Mouse (Mus musculus) ES-Bruce4 (cell line): ENCODE results near the gene 4921536K21Rik. TPM values are rescaled to one million over a fixed set of nuclear protein-coding genes. Genes with fewer than 3 reads are reported as not detected.

ENCODE experiments used
- H3K27ac ChIP-seq: 2 replicates; pipeline ENCODE4 v1.5.1; 2012; ENCODE audit warnings: low read length, inconsistent platforms; ENCODE audit not compliant: insufficient read depth
- H3K27me3 ChIP-seq: 2 replicates; pipeline ENCODE4 v1.6.1; 2012; ENCODE audit warnings: mild to moderate bottlenecking, low read length, inconsistent platforms; ENCODE audit not compliant: control insufficient read depth, poor library complexity, insufficient read depth, severe bottlenecking
- H3K36me3 ChIP-seq: 2 replicates; pipeline ENCODE4 v1.6.1; 2012; ENCODE audit warnings: inconsistent platforms, mild to moderate bottlenecking, low read length, moderate library complexity; ENCODE audit not compliant: control insufficient read depth, poor library complexity, insufficient read depth, severe bottlenecking
- H3K4me1 ChIP-seq: one replicate; pipeline ENCODE4 v1.8.1; 2011; ENCODE audit warnings: low read length; ENCODE audit not compliant: control insufficient read depth, insufficient read depth
- H3K4me3 ChIP-seq: 2 replicates; pipeline ENCODE4 v1.5.1; 2011; ENCODE audit warnings: low read depth, mild to moderate bottlenecking, low read length
- H3K9ac ChIP-seq: 2 replicates; pipeline ENCODE4 v1.6.1; 2012; ENCODE audit warnings: low read depth, mild to moderate bottlenecking, inconsistent platforms; ENCODE audit not compliant: poor library complexity, severe bottlenecking
- H3K9me3 ChIP-seq: replicated peaks from 2 replicates; pipeline ENCODE4 v1.6.1; 2012; ENCODE audit warnings: mild to moderate bottlenecking, low read length, inconsistent platforms; ENCODE audit not compliant: control insufficient read depth, poor library complexity, insufficient read depth, severe bottlenecking
- CTCF ChIP-seq: IDR thresholded peaks from one replicate; pipeline ENCODE4 v1.8.1; 2011; ENCODE audit warnings: low read depth, low read length
- EP300 ChIP-seq: IDR thresholded peaks from 2 replicates; pipeline ENCODE4 v1.6.1; 2011; ENCODE audit warnings: low read depth, low read length; ENCODE audit not compliant: insufficient read depth
- POLR2A ChIP-seq: IDR thresholded peaks from one replicate; pipeline ENCODE4 v1.8.1; 2011; ENCODE audit warnings: low read length; ENCODE audit not compliant: insufficient read depth
- polyA plus RNA-seq: library from polyadenylated mRNA; stranded (reverse); fragments of >200 nt; gene quantifications from 2 replicates; pipeline ENCODE4 v1.2.4, GENCODE M21; 2011; ENCODE audit warnings: low read depth; ENCODE audit not compliant: missing spikeins, insufficient read depth, insufficient read length

The 4921536K21Rik gene
- polyA plus RNA-seq, 1 experiment, result 0.72 TPM

GRCm38 (mm10) chr11:3850746-3851277 lies 44.1 kb downstream of the 4921536K21Rik start:
- H3K9me3 ChIP-seq, result 0 out of 2 replicates have a peak, but pooled peaks cover 3% of the 10 kb centered on the region
- H3K27ac ChIP-seq, result no peak overlapping the region
- H3K4me3 ChIP-seq, result no peak overlapping the region
- no peak for TF ChIP-seq EP300
- no peak for TF ChIP-seq CTCF
- TF ChIP-seq POLR2A, result no peak
- no peak overlapping the region for H3K9ac ChIP-seq
- no peaks in the 10 kb centered on the region for H3K4me1 ChIP-seq
- no peaks in the 10 kb centered on the region for H3K27me3 ChIP-seq
- H3K36me3 ChIP-seq, result no peaks in the 10 kb centered on the region

GRCm38 (mm10) chr11:3850315-3850614 lies 44.6 kb downstream of the 4921536K21Rik start:
- Histone ChIP-seq H3K9ac (no peak overlapping the region), H3K4me3 (no peak overlapping the region), H3K4me1 (no peaks in the 10 kb centered on the region), H3K9me3 (0 out of 2 replicates have a peak, but pooled peaks cover 3% of the 10 kb centered on the region), H3K36me3 (no peaks in the 10 kb centered on the region), H3K27me3 (no peaks in the 10 kb centered on the region), H3K27ac (no peak overlapping the region)
- no peak for TF ChIP-seq POLR2A
- TF ChIP-seq EP300, result no peak
- TF ChIP-seq CTCF, result no peak

- no peak for TF ChIP-seq EP300
- no peak for TF ChIP-seq POLR2A
- TF ChIP-seq CTCF, result no peak
- no peak overlapping the region for H3K4me3 ChIP-seq
- H3K27me3 ChIP-seq, result no peaks in the 10 kb centered on the region
- H3K9ac ChIP-seq, result no peak overlapping the region
- no peaks in the 10 kb centered on the region for H3K4me1 ChIP-seq
- no peak overlapping the region for H3K27ac ChIP-seq
- H3K9me3 ChIP-seq, result 0 out of 2 replicates have a peak, but pooled peaks cover 2% of the 10 kb centered on the region
- H3K36me3 ChIP-seq, result no peaks in the 10 kb centered on the region
These were observed 45.2 kb downstream of the 4921536K21Rik start for GRCm38 (mm10) chr11:3849469-3850314.

- H3K4me1 ChIP-seq, result no peaks in the 10 kb centered on the region
- TF ChIP-seq POLR2A (no peak), EP300 (no peak), CTCF (no peak)
- H3K9me3 ChIP-seq, result no peaks in the 10 kb centered on the region
- no peak overlapping the region for H3K27ac ChIP-seq
- no peaks in the 10 kb centered on the region for H3K27me3 ChIP-seq
- no peak overlapping the region for H3K9ac ChIP-seq
- no peaks in the 10 kb centered on the region for H3K36me3 ChIP-seq
- no peak overlapping the region for H3K4me3 ChIP-seq
These were observed 48.5 kb downstream of the 4921536K21Rik start for GRCm38 (mm10) chr11:3846351-3846750.

- no peak overlapping the region for H3K4me3 ChIP-seq
- no peaks in the 10 kb centered on the region for H3K4me1 ChIP-seq
- no peaks in the 10 kb centered on the region for H3K27me3 ChIP-seq
- no peaks in the 10 kb centered on the region for H3K36me3 ChIP-seq
- TF ChIP-seq EP300, result no peak
- TF ChIP-seq CTCF, result no peak
- no peak for TF ChIP-seq POLR2A
- no peaks in the 10 kb centered on the region for H3K9me3 ChIP-seq
- H3K9ac ChIP-seq, result no peak overlapping the region
- H3K27ac ChIP-seq, result no peak overlapping the region
These were observed 50.8 kb downstream of the 4921536K21Rik start for GRCm38 (mm10) chr11:3843943-3844734.

Other genes starting within 250 kb of the 4921536K21Rik start
- 38.6 and 41.8 TPM in 2 replicates for gene Morc2a, start 245.9 kb downstream of the 4921536K21Rik start, polyA plus RNA-seq
- 0.67 and 1.5 TPM in 2 replicates for gene Osbp2, start 31.2 kb downstream of the 4921536K21Rik start, polyA plus RNA-seq
- 3.3 and 4.0 TPM in 2 replicates for gene Dusp18, start 142 bp upstream of the 4921536K21Rik start, polyA plus RNA-seq
- 2.9 and 3.1 TPM in 2 replicates for gene Slc35e4, start 19.6 kb upstream of the 4921536K21Rik start, polyA plus RNA-seq
- gene Tcn2, start 37.1 kb upstream of the 4921536K21Rik start, polyA plus RNA-seq, result 45.8 and 47.8 TPM in 2 replicates
- gene Pes1, start 68.9 kb upstream of the 4921536K21Rik start, polyA plus RNA-seq, result 248 and 252 TPM in 2 replicates
- not detected in 2 replicates for gene 4930556J24Rik, start 81.7 kb upstream of the 4921536K21Rik start, polyA plus RNA-seq
- gene Gal3st1, start 88.5 kb upstream of the 4921536K21Rik start, polyA plus RNA-seq, result 1.6 and 1.8 TPM in 2 replicates
- 5.2 and 7.4 TPM in 2 replicates for gene Sec14l4, start 136.4 kb upstream of the 4921536K21Rik start, polyA plus RNA-seq
- gene Sec14l3, start 169.7 kb upstream of the 4921536K21Rik start, polyA plus RNA-seq, result not detected in 2 replicates
- 8.3 and 10.9 TPM in 2 replicates for gene Mtfp1, start 200.3 kb upstream of the 4921536K21Rik start, polyA plus RNA-seq
- gene Sec14l2, start 228.3 kb upstream of the 4921536K21Rik start, polyA plus RNA-seq, result 4.2 and 5.4 TPM in 2 replicates
- gene Rnf215, start 240.1 kb upstream of the 4921536K21Rik start, polyA plus RNA-seq, result 8.0 and 8.9 TPM in 2 replicates